Mouse (Mus musculus) urinary bladder, adult 18-20 months (tissue): Measurements from ENCODE around the gene Rdh1.
"Not testable (repeated sequence)": the region's sequence is repeated elsewhere in the genome, so short reads cannot be mapped to it uniquely, and the experiment has no call there.

Experiments
- DNase-seq, 2 experiments: peaks; one replicate each; pipeline ENCODE4 v3.0.0; 2022; ENCODE audit warnings: low spot score in 2 of 2, mixed read lengths in 2 of 2

Rdh1 gene

DNA sequence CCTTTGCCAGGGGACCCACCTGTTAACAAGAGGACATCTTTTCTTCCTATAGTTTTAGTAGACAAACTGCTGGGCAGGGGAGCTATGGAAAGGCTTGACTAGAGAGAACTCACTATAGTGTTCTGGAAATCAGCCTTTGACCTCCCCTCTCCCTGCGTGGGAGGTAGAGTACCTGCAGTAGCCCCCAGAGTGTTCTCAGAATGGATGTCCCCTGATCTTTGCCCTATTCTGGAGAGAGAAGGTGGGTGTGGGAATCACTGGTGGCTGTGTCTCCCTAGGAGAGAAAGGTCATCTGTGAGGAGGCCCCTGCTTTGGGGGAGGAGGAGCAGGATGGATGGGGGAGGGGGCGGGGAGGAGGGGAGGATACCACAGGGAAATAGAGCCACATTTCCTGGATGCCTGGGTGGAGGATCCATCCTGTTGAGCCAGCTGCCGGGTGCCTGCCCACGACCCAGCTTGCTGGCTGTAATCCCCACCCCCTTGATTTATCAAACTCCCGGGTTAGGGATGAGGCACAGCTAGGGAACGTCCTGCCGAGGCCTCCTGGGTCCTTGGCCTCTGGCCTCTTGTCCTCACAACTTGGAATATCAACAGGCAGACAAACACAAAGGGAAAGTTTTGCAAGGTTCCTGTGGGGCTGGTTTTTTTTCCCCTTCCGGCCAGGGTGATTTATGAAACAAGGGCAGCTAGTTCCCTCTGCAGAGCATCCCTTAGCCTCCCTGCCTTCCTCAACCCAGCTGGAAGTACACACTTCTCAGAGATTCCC, 10.5 kb upstream of the Rdh1 start:
- DNase-seq = no peak

DNA sequence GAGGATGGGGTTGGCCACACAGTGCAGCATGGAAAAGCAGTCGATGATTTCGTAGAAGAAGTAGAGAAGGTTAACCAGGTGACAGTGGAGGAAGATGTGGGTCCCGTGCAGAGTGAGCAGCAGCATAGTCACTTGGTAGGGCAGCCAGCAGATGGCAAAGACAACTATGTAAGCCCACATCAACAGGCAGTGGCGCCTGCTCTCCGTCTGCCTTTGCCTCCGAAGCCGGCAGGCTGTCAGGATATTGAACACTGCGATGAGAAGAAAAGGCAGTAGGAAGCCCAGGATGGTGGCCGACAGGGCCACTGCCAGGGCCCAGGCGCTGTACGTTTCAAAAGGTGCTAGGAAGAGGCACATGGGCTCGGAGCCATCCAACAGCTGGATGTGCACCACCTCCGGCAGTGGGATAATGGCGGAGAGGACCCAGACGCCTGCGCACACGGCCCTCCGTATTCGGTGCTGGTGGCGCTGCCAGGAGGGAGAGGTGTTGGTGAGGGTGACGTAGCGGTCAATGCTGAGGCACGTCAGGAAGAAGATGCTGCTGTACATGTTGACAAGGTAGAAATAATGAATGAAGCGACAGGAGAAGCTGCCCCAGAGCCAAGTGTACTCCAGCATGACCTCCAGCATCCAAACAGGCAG, 9.3 kb upstream of the Rdh1 start:
- no peak for DNase-seq

DNA sequence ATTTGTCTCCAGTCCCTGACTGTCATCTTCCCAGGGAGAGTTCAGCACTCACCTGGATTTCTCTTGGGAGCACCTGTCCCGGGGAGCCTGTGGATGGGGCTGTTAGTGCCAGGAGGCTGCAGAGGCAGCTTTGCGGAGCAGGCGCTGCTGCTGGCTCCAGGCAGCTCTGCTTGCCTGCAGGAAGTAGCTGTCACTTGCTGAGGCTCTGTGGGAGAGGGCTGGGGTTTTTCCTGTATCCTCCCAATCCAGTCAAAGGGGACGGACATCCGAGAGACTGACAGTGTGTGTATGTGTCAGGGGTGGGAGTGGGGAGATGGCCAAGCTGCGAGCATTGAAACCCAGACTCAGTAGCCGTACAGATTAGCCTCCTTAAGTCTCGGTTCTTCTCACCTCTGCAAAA, 8.0 kb upstream of the Rdh1 start, which contains the start of gene Gpr182:
Gene Gpr182 (minus strand): TSS at position 185 of the 400 bp plus-strand sequence.
- no peak for DNase-seq

DNA sequence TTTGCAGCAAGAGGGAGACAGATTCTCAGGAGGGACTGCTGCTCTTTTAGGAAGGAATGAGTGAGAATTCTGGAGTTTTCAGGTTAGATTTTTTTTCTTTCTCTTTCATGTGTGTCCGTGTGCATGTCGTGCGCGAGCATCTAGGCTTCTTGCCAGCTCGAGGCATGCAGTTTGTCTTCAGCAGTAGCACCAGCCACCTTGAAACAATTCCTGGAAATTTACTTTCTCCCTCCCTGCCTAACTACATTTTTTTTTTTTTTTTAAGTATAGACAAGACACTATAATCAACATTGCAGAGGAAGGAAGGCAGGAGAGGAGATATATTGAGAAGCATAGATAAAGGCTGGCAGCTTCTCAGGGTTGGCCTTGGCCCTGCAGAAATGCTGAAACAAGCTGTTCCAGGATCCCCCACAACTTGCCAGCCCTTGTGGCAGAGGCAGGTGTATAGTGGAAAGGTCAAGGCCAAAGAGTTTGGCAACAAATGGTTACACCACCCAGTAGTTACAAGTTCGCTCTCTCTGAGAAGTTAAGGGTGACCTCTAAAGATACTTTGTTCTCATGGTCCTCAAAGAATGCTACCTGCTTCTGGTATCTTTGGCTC, 4.9 kb upstream of the Rdh1 start:
- no peak for DNase-seq

DNA sequence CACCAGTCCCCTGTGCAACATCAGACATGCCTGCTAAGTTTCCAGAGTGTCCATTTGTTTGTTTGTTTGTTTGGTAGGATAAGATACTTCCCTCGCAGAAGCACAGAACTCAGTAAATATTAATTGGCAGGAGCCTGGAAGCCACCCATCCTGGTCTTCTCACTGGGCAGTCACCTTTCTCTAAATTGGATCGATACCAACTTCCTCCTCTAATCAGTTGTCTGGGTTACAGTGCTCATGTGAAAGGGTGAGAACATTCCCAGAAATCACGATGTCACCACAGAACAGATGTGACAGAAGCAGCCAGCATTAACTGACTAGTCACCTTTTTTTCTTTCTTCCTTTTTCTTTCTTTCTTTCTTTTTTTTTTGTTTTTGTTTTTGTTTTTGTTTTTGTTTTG, 4.3 kb upstream of the Rdh1 start:
- no peak for DNase-seq

DNA sequence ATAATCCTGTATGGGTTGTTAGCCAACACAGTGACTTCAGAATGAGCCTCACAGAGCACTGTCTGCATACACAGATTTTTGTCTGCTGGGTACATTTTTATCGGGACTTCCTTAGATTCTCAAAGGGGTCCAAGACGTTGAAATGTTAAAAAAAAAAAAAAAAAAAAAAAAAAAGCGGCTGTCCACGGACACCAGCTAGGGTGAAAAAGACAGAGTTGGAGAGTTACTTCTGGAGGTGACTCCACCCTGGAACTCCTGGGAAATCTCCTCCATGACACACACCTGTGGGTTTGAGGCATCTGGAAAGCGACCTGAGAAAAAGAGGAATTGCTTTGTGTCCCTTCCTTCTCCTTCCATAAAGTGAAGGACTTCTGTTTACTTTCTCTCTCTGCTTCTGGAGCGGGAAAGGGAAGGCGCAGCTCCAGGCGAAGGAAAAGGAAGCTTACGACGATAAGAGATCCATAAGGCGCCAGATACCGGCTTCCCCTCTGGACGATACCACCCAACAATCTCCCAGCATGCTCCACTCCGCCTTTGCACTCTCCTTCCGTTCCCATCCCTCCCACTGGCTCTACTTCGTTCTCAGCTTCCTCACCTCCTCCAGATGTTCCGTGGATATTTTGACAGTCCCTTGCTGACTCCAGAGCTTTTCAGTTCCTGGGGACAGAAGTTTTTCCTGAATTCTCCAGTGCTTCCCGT, 3.6 kb upstream of the Rdh1 start:
- no peak for DNase-seq

DNA sequence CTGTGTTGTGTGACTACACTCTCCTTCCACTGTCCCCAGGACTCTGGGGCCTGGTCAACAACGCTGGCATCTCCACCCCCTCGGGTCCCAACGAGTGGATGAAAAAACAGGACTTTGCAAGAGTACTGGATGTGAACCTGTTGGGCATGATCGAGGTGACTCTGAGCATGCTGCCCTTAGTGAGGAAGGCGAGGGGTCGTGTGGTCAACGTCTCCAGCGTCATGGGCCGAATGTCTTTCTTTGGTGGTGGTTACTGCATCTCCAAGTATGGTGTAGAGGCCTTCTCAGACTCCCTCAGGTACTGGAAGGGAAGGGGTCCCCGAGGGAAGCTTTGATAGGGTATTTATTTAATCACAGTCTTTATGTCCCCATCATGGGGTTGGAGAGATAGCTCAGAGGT, 3.4 kb downstream of the Rdh1 start:
- DNase-seq = not testable (repeated sequence)

DNA sequence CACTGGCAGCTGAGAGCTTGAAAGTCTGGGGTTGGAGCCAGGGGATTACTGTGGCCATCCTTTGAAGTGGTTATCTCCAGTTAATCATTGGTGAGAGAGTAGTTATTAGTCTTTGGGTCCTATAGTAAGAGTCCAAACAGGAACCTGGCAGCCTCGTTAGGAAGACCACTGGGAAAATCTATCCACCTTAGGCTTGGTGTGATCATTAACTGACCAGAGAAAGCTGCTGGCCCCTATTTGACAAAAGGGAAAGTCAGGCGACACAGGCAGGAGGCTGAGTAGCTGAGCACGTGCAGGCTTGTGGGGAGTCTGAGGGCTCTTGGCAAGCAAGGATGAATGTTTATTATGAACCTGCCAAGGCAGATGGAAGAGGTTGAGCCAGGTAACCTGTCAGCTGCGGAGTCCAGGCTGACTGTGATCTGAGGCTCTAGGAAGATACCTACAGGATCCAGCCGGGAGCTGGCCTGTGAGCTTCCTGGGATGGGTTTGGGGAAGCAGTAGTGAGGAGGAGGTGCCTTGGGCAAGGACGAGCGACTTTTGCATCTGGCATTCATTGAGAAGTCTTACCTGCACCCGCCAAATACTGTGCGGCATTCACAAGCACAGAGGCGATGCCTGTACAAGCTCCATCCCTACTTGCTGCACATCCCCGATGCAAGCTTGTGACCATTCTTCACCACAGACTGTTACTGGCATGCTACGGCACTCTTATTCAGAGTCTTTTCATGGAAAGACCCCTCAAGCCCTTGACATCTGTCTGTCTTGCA, 4.6 kb downstream of the Rdh1 start:
- no peak for DNase-seq

DNA sequence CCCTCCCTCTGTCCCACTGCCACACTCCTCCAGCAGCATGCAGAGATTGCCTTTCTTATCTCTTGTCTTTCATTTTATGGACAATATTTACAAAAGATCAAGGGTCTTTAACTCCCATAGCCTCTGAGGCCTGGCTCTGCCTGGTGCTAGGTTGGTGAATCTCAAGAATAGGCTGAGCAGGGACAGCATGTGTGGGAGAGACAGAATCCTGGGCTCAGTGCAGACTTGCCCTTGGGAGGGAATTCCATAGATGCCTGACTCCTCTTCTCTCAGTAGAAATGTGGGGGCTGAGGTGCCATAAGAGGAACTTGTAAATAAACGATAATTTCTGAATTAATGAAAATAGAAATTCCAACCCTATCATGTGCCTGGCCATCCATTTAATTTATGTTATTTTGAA, 7.0 kb downstream of the Rdh1 start:
- DNase-seq = no peak

DNA sequence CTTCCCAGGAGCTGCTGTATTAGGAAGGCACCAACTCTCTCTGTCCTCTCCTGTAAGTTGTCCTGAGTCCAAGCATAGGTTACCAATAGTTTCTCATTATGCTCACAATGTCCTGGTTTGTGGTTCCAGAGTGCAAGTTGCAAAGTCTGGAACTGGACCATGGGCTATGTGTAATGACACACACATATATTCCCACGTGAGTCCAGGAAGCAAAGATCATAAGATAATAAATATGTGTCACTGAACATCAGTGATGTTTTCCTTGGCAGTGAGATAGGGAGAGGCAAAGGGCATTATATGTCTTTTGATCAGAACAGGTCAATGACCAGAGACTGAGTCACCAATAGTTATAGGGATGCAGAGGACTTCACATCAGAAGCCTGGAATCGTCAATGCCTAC, 16.5 kb downstream of the Rdh1 start, which contains the start of gene Rdh9:
Gene Rdh9 (plus strand): TSS at position 376 of the 400 bp plus-strand sequence.
- no peak for DNase-seq

DNA sequence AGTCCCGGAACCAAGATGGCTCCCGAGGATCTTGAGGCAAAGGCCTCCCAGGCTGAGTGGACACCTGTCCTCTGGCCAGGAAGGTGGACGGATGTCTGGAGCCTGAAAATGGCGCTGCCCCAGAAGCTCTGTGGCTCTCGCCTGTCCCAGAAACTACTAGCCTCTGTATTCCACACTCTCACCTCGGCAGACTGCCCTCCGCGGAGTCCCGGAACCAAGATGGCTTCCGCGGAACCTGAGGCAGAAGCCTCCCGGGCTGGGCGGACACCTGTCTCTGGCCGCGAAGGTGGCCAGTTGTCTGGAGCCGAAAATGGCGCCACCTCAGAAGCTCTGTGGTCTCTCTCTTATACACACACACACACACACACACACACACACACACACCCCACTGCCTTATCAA, 22.8 kb downstream of the Rdh1 start:
- not testable (repeated sequence) for DNase-seq

DNA sequence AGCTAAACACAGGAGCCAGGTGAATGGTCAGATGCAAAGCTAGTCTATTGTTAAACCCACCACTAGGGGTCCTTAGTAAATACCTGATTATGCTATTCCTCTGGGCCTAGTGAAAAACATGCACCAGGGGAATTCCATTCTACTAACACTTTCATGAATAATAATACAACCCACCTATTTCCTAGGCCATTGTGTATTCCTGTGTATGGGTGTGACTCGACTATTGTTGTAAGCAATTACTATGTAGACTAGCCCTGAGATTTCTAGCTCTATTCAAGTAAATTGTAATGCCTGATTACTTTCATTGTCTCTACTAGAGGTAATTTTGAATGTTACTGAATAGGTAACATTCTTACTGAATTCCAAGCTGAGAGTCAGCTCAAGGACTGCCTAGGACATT, 25.9 kb downstream of the Rdh1 start:
- not testable (repeated sequence) for DNase-seq

DNA sequence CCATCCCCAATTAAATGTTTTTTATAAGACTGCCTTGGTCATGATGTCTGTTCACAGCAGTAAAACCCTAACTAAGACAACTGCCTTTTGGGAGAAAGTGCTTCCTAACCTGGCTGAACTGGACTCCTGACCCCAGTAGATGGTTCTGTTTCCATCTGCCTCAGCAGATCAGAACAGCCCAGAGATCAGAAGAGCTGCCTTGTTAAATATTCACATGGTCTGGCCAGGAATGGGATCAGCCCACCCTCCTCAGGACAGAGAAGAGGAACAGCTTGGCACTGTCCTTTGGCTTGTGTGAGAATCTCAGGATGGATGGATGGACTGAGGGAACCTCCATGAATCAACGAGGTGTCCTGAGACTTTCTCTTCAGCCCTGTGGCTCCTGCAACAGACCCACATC, 39.8 kb downstream of the Rdh1 start:
- no peak for DNase-seq

DNA sequence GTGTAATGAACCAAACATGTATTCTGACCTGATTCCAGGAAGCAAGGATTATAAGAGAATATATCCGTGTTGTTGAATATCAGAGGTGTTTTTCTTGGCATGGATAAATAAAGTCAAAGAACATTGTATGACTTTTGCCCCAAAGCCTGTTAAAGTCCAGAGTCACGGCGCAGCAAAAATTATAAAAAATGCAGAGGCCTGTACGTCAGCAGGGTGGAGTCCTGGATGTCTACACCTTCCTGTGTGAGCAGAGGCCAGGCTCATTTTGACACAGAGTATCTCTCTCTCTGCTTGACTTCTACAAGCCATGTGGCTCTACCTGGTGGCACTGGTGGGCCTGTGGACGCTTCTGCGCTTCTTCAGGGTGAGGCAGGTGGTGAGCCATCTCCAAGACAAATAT, 41.4 kb downstream of the Rdh1 start, which contains the start of gene Rdh16:
Gene Rdh16 (plus strand): TSS at position 262 of the 400 bp plus-strand sequence.
- DNase-seq = no peak

DNA sequence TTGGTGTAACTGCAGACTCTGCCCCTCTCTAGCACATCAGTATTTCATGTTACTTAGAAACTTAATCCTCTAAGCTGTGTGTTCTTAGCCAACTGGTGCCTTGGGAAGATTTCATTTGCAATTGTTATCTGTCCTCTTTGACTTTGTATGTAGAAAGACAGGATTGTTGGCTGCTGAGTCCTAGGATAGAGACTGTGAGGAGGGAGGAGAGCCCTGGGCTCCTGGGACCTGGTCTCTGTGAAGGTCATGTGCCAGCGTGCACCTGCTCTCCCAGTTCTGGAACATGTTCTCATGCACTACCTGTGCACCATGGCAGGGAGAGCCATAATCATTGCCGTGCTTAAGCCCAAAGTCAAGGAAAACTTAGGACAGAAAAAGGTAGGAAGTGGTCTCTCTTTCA, 42.1 kb downstream of the Rdh1 start:
- no peak for DNase-seq

DNA sequence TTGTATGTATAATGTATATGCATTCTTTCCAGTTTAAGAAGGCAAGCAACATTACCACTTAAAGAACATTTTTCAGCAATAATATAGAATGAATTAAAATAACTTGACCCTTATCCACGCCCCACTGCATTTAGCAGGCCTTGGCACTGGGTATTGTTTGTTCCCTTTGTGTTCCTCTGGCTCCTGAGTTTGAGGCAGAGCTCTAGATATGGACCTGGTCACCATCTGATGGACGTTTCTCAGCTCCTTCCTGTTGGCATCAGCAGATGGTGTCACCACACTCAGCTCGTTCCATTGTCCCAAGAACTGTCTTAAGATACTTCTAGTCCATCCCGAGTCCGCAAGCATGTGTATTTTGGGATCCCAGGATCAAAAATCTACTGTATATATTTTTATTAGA, 42.7 kb downstream of the Rdh1 start:
- no peak for DNase-seq

DNA sequence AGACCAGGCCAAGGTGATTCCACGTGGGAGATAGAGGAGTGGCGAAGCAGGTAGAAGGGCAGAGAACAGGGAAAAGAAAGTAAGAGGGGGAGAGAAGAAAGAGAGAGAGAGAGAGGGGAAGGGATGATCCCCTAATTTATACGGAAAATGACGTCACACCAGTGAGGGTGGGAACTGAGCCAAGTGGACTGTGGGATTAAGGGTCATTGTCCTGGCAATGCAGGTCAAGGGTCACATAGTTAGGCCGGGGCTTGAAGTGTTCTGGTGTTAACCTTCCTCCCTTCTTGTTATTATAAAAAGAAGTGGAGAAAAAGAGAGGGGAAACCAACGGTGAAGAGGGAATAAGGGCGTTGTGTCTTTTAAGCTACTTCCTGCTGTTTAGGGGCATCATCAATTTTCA, 44.9 kb downstream of the Rdh1 start:
- DNase-seq = no peak

DNA sequence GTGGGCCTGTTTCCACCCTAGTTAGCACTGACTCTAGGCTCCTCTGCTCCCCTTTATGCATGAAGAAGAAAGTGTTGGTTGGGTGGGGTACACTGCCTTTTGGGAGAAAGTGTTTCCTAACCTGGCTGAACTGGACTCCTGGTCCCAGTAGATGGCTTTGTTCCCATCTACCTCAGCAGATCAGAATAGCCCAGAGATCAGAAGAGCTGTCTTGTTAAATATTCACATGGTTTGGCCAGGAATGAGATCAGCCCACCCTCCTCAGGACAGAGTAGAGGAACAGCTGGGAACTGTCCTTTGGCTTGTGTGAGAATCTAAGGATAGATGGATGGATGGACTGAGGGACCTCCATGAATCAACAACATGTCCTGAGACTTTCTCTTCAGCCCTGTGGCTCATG, 56.4 kb downstream of the Rdh1 start:
- no peak for DNase-seq

DNA sequence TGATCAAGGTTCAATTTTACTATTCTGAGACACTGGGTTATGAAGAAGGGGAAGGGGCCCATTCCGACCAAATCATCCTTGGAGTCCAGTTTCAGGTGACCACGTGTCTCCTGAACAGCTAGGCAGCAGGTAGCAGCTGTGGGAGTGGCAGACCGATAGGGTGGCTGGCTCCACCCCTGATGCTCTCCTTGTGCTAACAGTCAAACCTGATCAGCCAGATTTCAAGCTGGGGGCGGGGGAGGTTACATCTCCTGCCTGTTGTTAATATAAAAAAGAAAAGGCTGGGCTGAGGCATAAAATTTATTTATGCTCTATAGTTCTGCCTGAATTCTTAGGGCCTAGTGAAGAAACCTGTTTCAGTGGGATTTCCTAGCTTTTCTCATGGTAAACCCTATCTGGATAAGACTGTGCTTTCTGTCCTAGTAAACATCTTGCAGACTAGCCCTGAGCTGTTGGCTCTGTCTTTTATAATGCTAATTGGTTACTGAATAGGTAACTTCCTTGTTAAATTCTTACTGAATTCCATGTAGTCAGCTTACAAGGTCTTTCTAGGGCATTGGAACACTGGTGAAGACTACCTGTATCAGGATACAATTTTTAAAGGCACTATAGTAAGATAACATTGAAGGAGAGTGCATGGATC, 57.9 kb downstream of the Rdh1 start:
- peak; percentile 5 to 6 for DNase-seq
